Mouse (Mus musculus): ENCODE data around the gene Pttg1.

Pttg1 gene

DNA sequence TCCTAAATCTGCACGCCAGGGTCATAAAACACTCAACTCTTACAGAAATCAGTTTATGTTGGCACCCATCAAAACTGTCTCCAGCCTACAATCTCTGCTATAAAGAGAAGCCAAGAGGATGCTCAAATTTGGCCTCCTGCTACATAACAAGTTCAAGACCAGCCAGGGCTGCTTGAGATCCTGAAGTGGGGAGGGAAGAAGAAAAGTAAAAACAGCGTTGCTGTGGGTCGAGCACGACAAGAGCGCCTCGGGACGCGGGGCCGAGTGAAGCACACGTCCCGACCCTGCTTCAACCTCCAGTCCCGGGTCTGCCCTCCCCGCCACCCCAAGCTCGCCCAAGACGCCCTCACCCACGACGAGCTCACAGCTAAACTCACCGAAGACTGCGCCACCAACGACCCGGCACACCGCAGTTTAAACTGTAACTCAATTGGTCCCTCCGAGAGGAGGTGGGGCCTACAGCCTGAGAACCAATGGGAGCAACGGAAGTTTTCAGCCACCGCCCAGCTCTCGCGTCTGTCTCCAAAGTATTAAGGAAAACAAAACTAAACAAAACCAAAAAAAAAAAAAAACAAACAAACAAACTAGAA is at the start of gene Pttg1:
Gene Pttg1 (minus strand): TSS at position 428 of the 590 bp plus-strand sequence.
- CTCF ChIA-PET = interaction anchor here (0.7 kb wide), 1 partner anchor 1094 kb away, joined by 6 read pairs; no protein-coding TSS in a partner anchor

DNA sequence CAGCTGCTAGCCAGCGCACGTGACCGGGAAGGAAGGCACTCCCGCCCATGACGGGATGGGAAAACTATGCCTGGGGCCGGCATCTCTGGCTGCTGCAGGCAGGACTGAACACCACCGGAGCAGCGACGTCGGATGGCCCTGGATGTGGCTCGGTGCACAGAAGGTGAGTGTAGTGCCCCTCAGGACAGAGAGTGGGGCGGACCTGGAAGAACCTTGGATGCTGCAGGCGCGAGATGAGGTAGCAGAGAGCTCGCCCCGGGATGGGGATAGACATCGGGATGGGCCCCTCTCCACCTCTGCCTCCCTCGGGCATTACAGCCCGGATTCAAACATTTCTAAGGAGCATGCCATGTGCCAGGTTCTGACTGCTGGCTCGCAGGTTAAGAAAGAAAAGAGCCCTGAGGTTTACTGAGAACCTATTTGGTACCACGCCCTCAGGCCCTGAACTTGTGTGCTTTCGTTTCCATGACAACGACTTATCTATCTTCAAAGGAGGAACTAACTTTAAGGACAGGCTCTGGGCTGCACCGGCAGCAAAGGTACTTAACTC is 48.2 kb upstream of the Pttg1 start, which contains the start of gene C1qtnf2:
Gene C1qtnf2 (plus strand): TSS at position 52 of the 550 bp plus-strand sequence.
- CTCF ChIA-PET = no interaction called here

DNA sequence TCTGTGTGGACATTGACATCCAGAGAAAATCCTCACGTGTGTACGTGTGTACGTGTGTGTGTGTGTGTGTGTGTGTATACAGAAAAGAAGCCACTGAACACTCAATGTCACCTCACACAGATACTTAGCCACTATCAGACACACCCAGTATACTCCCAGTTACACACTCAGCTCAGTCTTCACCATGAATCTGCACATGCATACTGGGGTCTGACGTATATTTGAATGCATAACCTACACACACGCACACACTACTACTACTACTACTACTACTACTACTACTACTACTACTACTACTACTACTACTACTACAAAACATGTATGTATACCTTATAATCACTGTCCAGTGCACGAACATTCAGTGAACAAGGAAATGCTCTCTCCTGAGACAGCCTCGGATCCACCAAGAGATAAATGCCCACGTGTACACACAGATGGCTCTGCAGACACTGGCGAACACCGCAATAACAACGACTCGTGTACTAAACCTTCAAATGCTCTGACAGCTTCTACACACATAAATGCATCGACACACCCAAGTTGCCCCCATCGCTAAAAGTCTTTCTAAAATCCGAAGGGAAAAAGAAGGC is 47.7 kb upstream of the Pttg1 start:
- CTCF ChIA-PET = no interaction called here

DNA sequence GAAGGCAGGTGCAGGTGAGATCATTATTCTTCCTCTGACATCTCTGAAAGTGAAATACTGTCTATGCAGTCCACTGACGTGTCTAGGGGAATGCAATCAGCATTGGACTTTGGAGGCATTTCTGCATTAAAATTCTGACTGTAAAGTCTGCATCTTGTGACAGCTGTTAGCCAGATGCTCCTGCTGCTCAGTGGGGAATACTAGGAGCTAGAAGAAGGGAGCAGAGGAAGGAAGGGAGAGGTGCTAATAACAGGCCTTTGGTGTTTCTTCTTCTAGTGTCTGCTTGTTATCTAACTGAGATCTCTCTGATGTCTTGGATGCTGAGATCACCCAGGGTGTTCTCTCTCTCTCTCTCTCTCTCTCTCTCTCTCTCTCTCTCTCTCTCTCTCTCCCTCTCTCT is 47.1 kb upstream of the Pttg1 start:
- CTCF ChIA-PET = no interaction called here

DNA sequence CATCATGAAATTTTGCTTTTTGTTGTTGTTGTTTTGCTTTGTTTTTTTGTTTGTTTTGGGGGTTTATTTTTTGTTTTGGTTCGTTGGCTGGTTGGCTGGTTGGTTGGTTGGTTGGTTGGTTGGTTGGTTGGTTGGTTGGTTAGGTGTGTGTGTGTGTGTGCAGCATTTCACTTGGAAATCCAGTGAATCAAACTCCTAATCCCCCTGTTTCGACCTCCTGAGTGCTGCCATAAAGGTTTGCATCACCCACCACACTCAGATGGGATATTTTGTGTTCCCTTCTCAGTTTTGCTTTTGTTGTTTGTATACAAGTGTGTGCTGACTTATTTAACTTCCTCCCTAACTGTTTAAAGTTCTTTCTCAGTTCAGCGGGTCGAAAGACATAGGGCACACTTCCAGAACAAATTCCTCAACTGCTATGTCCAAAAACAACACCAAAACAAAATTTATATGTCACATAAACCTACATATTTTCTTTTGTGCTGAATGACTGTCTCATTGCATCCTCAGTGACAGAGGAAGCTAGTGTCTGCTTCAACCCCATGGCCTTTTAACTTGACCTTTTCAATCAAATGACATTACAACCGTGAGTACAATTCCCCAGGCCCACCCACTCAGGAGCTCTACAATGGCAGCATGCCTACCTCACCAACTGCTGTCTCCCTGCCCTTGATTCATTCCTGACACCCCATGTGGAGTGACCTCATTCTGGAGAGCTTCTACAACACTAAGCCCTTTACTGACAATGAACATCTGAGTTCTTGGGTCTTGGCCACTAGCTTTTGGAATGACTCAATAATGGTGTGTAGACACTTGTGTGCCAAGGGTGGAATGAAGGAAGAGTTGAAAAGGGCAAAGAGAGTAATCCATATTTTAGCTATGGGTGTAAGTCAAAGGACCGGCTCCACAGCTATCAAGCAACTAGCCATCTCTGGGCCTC is 45.1 kb upstream of the Pttg1 start:
- CTCF ChIA-PET = interaction anchor here (0.6 kb wide), 1 partner anchor 549 kb away, joined by 5 read pairs; no protein-coding TSS in a partner anchor

DNA sequence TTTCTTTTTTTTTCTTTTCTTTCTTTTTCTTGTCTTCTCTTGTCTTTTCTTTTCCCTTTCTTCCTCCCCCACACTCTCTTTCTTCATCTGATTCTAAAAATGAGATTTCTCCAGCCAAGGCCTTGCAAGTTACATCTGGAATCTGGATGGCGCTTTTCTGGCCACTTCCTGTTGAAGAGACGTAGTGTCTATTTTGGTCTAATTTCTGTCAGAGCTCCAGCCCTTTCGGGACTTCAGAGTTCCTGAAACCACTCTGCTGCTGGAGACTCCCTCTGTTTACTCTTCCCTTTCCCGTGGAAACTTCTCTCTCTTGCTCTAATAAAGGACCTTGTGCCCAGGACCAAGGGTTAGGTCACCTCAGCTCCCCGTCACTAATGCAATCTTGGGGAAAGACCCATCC is 44.1 kb upstream of the Pttg1 start:
- CTCF ChIA-PET = interaction anchor here (0.6 kb wide), 1 partner anchor 1223 kb away, joined by 6 read pairs; no protein-coding TSS in a partner anchor

DNA sequence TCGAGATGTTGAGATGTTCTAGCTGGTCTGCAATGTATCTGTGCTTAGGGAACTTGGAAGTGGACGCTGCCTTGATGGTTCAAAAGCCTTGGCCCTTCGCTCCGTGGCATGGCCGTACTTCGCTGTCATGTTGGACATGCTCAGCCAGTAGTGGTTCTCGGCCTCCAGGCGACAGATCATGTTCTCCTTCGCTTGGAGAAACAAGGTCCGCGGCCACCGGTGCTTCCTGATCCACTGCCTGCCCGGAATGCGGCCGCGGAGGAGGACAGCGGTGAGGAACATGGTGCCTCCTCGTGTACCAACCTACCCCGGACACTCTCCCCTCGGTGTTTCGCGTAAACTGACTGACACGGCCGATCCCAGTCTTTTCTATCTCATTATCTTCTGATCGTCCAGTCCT is 37.2 kb upstream of the Pttg1 start:
- CTCF ChIA-PET = interaction anchor here (0.6 kb wide), 1 partner anchor 38 kb away, joined by 4 read pairs; no protein-coding TSS in a partner anchor

DNA sequence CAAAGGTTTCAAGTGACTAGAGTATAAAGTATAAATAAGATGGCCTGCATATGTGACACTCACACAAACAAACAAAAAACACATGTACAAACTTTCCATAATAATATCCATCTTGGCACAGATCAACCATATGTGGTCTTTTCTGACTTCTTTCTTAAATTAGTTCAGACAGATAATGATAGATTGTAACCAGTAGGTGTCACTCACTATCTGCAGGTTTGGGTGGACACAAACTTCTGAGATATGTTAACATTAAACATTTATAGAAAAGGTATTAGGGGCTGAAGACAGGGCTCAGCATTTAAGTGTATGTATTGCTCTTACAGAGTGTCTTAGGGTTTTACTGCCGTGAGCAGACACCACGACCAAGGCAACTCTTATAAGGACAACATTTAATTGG is 26.2 kb upstream of the Pttg1 start:
- CTCF ChIA-PET = no interaction called here

DNA sequence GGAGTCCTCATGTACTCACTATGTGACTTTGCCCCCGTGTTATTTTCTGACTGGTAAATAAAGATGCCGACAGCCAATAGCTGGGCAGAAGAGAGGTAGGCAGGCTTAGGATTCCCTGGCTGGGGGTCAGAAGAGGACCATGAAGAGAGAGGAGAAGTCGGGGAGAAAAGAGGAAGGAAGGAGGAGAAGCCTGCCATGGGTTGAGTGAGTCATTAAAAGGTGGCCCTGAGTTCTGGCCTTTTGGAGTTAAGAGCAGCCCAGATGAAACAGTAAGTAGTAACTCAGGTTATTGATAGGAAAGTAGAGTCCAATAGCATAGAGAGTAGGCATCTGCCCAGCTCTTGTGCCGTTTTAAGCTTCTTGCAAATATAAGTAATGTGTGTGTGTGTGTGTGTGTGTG is 25.3 kb upstream of the Pttg1 start:
- CTCF ChIA-PET = no interaction called here

DNA sequence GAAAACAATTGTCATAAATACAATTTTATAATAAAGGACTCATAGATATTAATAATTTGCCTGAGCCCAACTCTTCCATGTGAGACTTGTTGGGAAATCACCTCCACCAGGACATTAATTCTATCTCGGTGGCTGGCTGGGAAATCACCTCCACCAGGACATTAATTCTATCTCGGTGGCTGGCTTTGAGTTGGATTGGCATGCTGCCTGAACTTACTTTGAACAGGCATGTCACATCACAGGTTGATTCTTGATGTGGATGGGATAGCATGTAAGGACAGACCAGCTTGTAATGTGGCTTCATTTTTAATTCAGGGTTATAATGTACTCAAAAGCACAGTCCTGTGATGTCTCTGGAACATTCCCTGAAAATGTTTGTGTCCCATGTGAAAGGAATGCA is 23.9 kb upstream of the Pttg1 start:
- CTCF ChIA-PET = no interaction called here

DNA sequence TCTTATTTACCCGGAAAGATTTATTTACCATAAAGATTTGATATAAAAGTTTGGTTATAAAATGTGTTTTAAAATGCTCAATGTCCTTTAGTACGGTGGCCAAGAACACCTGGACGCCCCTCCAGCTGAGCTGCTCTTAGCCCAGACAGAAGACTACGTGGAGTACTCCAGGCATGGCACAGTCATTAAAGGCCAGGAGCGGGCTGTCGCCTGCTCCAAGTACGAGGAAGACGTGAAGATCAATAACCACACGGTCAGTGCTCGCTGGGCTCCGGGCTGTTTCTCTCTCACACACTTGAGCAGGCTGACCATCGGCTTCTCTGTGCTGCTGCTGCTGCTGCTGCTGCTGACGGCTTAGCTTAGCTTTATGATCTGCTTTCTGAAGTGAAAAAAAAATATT is 17.1 kb upstream of the Pttg1 start:
- CTCF ChIA-PET = no interaction called here

DNA sequence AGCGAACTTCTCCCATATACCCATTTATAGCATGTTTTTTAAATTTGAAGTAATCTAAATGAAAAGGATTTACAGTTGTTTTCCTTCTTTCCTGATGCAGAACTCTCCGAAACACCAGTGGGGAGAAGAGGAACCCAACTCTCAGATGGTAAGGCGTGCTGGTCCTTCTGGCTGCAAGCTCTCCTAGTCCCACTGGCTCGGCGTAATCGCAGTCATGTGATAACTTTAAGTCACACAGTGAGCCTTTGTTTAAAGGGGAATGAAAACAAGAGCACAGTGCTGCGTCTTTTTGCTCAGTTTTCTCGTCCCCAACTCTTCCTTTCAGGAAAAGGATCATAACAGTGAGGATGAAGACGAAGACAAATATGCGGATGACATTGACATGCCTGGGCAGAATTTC is 15.1 kb upstream of the Pttg1 start:
- CTCF ChIA-PET = no interaction called here

DNA sequence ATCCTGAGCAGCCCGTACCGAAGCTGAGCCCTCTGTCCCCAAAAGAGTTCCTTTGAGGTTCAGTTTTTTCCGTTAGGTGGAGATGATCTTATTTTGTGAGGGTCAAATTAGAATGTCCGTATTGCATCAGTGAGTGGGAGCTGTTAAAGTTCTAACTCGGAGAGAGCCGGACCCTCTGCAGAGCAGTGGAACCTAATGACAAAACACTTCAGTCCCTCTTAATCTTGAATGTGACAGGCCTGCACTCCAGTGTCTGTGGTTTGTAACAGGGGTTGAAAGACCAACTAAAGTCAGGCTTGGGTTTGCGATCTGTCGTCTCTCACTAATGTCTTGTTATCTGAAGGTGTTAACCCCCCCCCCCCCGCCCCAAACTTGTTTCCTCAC is 8.0 kb upstream of the Pttg1 start:
- CTCF ChIA-PET = interaction anchor here (0.6 kb wide), 1 partner anchor 83 kb away, joined by 8 read pairs; no protein-coding TSS in a partner anchor

DNA sequence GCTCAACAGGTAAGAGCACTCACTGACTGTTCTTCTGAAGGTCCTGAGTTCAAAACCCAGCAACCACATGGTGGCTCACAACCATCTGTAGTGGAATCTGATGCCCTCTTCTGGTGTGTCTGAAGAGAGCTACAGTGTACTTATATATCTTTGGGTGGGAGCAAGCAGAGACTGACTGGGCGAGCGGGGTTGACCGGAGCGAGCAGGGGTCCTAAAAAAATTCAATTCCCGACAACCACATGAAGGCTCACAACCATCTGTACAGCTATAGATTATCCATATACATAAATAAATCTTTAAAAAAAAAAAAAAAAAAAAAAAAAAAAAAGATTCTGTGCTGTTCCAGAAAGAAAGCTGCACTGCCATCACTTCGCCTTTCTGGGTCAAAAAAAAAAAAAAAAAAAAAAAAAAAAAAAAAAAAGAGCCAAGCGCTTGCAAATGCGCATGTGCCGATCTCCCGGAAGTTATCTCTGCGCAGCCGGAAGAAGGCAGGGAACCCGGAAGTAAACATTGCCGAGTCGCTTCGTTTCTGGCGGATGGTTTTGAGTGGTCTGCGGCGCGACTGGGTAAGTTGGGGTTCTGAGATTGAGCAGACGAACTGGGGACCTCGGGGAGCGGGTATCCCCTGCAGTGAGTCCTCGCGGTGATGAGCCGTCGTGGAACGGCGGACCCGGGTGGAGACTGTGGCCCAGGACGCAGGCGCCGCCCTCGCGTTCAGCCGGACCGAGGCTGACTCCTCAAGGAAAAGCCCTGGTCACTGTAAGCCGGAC is 7.4 kb upstream of the Pttg1 start, which contains the start of gene Slu7:
Gene Slu7 (plus strand): TSS at position 491 of the 770 bp plus-strand sequence.
- CTCF ChIA-PET = interaction anchor here (0.6 kb wide), 1 partner anchor 82 kb away, joined by 8 read pairs; no protein-coding TSS in a partner anchor

DNA sequence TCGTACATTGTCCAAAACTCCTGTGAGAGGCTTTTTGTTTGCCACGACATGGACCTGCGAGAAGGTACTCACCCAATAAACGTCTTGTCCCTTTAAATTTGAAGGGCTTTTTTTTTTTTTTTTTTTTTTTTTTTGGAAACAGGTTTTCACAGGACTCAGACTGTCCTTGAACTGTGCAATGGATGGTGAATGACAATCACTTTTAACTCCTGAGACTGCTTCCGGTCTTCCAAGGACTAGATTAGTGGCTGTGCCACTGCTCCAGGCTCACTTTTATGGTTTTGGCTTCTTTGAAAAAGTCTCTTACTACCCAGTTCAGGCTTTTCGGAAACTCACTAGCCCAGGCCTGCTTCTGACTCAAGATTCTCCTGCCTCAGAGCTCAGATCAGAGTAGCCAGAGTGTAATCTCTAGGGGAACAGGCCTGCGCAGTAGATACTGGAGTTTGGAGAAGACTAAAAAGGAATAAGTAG is 398 bp upstream of the Pttg1 start:
- CTCF ChIA-PET = interaction anchor here (0.7 kb wide), 1 partner anchor 1094 kb away, joined by 6 read pairs; no protein-coding TSS in a partner anchor

DNA sequence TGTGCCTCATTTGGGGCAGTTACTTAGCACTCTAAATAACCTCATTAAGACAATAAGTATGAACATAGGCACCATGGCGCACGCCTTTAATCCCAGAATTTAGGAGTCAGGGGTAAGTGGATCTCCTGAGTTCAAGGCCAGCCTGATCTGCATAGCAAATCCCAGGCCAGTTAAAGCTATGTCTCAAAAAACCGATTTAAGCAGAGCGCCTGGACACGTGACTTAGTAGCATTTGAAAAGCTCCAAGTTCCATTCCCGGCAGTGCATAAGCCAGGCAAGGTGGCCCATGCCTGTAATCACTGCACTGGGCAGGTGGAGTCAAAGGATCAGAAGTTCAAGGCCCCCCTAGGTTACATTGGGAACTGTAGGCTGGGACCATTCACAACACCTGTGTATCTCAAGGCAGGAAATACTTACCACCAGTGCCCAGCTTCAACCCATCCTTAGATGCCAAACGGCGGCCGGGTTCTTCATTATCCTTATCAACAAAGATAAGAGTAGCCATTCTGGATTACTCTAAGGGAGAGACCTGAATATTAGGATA is 813 bp downstream of the Pttg1 start:
- CTCF ChIA-PET = interaction anchor here (0.6 kb wide), 2 partner anchors 34 to 38 kb away, joined by 3 to 4 read pairs; no protein-coding TSS in a partner anchor

DNA sequence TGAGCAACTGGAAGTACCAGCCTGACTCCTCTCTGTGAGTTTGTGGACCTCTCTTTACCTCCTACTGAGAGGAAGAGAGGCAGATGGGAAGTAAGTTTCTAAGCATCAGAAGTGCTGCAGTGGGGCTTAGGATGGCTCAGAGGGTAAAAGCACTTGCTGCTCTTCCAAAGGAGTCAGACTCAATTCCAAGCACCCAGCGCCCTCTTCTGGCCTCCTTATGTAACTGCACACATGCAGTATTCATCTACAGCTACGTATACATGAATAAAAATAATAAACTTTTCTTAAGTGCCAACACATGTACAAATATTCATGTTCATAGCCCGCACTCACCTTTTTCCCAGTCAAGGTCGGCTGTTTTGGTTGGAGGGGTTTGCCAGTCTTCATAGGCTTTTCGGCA is 1.7 kb downstream of the Pttg1 start:
- CTCF ChIA-PET = no interaction called here

DNA sequence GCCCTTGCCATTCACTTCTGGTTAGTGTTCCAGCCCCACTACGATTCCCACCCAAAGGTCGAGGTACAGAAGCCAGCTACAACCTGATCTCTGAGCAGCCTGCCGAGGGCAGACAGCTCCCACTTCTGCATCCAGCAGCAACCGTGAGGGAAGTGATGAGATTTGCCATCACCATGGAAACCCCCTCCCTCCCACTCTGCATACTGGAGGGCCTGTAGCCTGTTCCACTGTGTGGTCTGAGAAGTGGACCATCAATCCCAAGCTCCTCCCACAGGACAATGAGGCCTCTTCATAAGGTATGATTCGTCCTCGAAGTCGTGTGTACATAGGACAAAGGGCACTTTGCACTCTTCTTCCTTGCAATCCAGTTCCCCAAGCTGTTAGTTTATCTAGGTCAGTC is 8.8 kb downstream of the Pttg1 start:
- CTCF ChIA-PET = interaction anchor here (0.7 kb wide), 1 partner anchor 9 kb away, joined by 3 read pairs; no protein-coding TSS in a partner anchor

DNA sequence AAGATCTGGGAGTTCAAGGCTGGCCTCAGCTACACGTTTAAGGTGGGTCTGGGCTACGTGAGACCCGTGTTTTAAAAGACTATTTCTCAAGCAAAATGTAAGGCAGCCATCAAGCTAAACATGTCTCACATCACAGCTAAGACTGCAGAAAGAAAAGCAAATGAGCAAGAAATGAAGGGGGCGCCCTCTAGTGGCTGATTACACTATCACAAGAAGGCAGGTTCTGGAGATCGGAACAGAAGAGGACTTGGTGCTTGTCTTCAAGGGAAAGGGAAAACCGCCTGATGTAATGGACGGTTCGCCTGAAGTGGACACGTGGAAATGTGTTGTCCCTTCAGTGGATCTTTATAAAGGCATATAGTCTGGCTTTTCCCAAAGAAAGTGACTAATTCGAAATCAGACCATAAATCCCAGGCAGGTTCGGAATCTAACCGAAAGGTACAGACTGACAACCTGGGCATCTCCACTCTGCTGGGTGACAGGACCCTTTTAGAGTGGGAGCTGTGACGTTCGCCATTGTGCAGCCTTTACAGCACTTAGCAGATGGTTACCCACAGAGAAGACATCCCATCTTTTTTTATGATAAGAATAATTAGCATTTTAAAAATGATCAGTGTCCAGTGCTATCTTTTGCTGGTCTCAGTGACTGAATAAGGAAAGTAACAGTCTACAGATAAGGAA is 13.1 kb downstream of the Pttg1 start:
- CTCF ChIA-PET = interaction anchor here (0.6 to 1.0 kb wide), 2 partner anchors 28 to 62 kb away, joined by 4 to 5 read pairs; no protein-coding TSS in a partner anchor

DNA sequence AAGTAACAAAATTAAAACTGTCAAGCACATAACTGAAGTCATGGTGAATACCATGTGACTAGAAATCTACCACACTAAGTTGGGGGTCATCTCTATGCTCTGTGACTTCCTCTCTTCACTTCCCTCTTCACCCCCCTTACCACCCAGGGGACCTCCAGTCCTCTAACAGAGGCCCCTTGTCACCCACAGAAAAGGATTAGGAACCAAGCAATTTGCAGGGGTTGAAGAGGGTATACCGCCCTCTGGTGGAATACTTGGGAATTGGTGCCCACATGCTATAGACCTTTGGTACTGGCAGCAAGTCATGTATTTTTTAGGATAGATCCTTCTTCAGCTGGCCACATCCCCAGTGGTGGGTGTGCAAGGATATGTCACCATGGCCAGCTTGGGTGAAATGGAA is 14.6 kb downstream of the Pttg1 start:
- CTCF ChIA-PET = interaction anchor here (0.6 kb wide), 1 partner anchor 54 kb away, joined by 13 read pairs; no protein-coding TSS in a partner anchor
